Mouse (Mus musculus) intestine, embryonic 14.5 days (tissue): Measurements from ENCODE around the gene Tpst2. TPM values are rescaled to one million over a fixed set of nuclear protein-coding genes. Genes with fewer than 3 reads are reported as not detected.

Experiments used
- ATAC-seq: fragments of 200-750 bp; cut with Nextera tagmentation; replicated peaks from 2 replicates; pipeline ENCODE4 v1.8.0; 2017; ENCODE audit warnings: low read depth, moderate number of reproducible peaks, moderate TSS enrichment, moderate library complexity; ENCODE audit not compliant: low FRiP score, low TSS enrichment
- DNase-seq: peaks from one replicate; pipeline ENCODE4 v3.0.0-alpha.2; 2018; ENCODE audit warnings: low spot score
- H3K27ac ChIP-seq: fragments of 300-500 bp; sonication (generic); 2 replicates; pipeline ENCODE4 v1.5.1; 2014; ENCODE audit warnings: low read depth, mild to moderate bottlenecking, control low read depth
- H3K27me3 ChIP-seq: fragments of 300-500 bp; sonication (generic); replicated peaks from 2 replicates; pipeline ENCODE4 v1.6.1; 2014; ENCODE audit warnings: low read length, control low read depth; ENCODE audit not compliant: control insufficient read depth, insufficient read depth
- H3K36me3 ChIP-seq: fragments of 300-500 bp; sonication (generic); 2 replicates; pipeline ENCODE4 v1.6.1; 2014; ENCODE audit warnings: low read length, control low read depth; ENCODE audit not compliant: control insufficient read depth, insufficient read depth
- H3K4me1 ChIP-seq: fragments of 300-500 bp; sonication (generic); replicated peaks from 2 replicates; pipeline ENCODE4 v1.6.1; 2014; ENCODE audit warnings: low read length, control low read depth, mixed read lengths; ENCODE audit not compliant: control insufficient read depth, insufficient read depth
- H3K4me2 ChIP-seq: fragments of 300-500 bp; sonication (generic); 2 replicates; pipeline ENCODE4 v1.6.1; 2014; ENCODE audit warnings: low read length
- H3K4me3 ChIP-seq: fragments of 300-500 bp; sonication (generic); 2 replicates; pipeline ENCODE4 v1.5.1; 2014; ENCODE audit warnings: low read depth, low read length, control low read depth, mixed read lengths
- H3K9ac ChIP-seq: fragments of 300-500 bp; sonication (generic); 2 replicates; pipeline ENCODE4 v1.6.1; 2014; ENCODE audit warnings: mild to moderate bottlenecking, low read length
- H3K9me3 ChIP-seq: fragments of 300-500 bp; sonication (generic); 2 replicates; pipeline ENCODE4 v1.6.1; 2016; ENCODE audit warnings: low read length, control low read depth; ENCODE audit not compliant: control insufficient read depth
- WGBS: fragments of 180-500 bp; shearing (Covaris S2); extraction: QIAGEN DNeasy Blood & Tissue Kit; methylation state at CpG from one replicate; pipeline ENCODE4 v1.1.7; 2014; 5-methylcytosine and 5-hydroxymethylcytosine counted together
- polyA plus RNA-seq: library from polyadenylated mRNA; unstranded; fragments of >200 nt; fragmentation: Nextera tagmentation; extraction: Ambion mirVana; gene quantifications from 2 replicates; pipeline ENCODE4 v1.2.1, GENCODE M21; 2014

The Tpst2 gene
- polyA plus RNA-seq, 1 experiment from 2014 or later: 40.8 TPM

GRCm38 (mm10) chr5:112289236-112289635 is 12.7 kb downstream of the Tpst2 start:
- WGBS: 57% methylated on average over 8 of the region's 8 CpGs
- H3K9ac ChIP-seq: no peak overlapping the region
- ATAC-seq: no peak
- no peaks in the 10 kb centered on the region for H3K9me3 ChIP-seq
- peaks cover 11% of the 10 kb centered on the region for H3K4me1 ChIP-seq
- H3K4me2 ChIP-seq: no peak overlapping the region
- no peak overlapping the region for H3K4me3 ChIP-seq
- no peak for DNase-seq
- no peak overlapping the region for H3K27ac ChIP-seq
- no peaks in the 10 kb centered on the region; the same call in 1 of the 2 replicates for H3K36me3 ChIP-seq
- no peaks in the 10 kb centered on the region for H3K27me3 ChIP-seq

- no peaks in the 10 kb centered on the region for H3K9me3 ChIP-seq
- no peak overlapping the region for H3K4me3 ChIP-seq
- no peaks in the 10 kb centered on the region for H3K27me3 ChIP-seq
- ATAC-seq (no peak), DNase-seq (no peak)
- no peak overlapping the region for H3K4me2 ChIP-seq
- H3K36me3 ChIP-seq: no peaks in the 10 kb centered on the region; the same call in 1 of the 2 replicates
- no peak overlapping the region for H3K27ac ChIP-seq
- WGBS: 88% methylated on average over 16 of the region's 16 CpGs
- H3K4me1 ChIP-seq: peaks cover 18% of the 10 kb centered on the region
- H3K9ac ChIP-seq: no peak overlapping the region
Observed at GRCm38 (mm10) chr5:112289819-112290535, 13.5 kb downstream of the Tpst2 start.

GRCm38 (mm10) chr5:112290536-112290880 is 14.0 kb downstream of the Tpst2 start:
- ATAC-seq (no peak), DNase-seq (no peak)
- 91% methylated on average over 8 of the region's 8 CpGs for WGBS
- no peak overlapping the region for H3K9ac ChIP-seq
- H3K9me3 ChIP-seq: no peaks in the 10 kb centered on the region
- H3K27me3 ChIP-seq: no peaks in the 10 kb centered on the region
- no peaks in the 10 kb centered on the region; the same call in 1 of the 2 replicates for H3K36me3 ChIP-seq
- H3K4me2 ChIP-seq: no peak overlapping the region
- H3K27ac ChIP-seq: no peak overlapping the region
- no peak overlapping the region for H3K4me3 ChIP-seq
- peaks cover 20% of the 10 kb centered on the region for H3K4me1 ChIP-seq

- Histone ChIP-seq H3K9ac (no peak overlapping the region), H3K4me1 (peaks cover 18% of the 10 kb centered on the region)
- no peak for ATAC-seq
Observed at GRCm38 (mm10) chr5:112291866-112292265, 15.4 kb downstream of the Tpst2 start.

GRCm38 (mm10) chr5:112292343-112292980 is 16.0 kb downstream of the Tpst2 start:
- Histone ChIP-seq H3K27me3 (no peaks in the 10 kb centered on the region), H3K4me1 (peaks cover 14% of the 10 kb centered on the region), H3K4me3 (no peak overlapping the region), H3K36me3 (no peaks in the 10 kb centered on the region; the same call in 1 of the 2 replicates), H3K27ac (no peak overlapping the region), H3K4me2 (no peak overlapping the region), H3K9me3 (no peaks in the 10 kb centered on the region), H3K9ac (no peak overlapping the region)
- ATAC-seq (no peak), DNase-seq (no peak)
- 75% methylated on average over 17 of the region's 17 CpGs for WGBS

More at GRCm38 (mm10) chr5:112291866-112292265, 15.4 kb downstream of the Tpst2 start:
- 92% methylated on average over 5 of the region's 5 CpGs for WGBS
- Histone ChIP-seq H3K36me3 (no peaks in the 10 kb centered on the region; the same call in 1 of the 2 replicates), H3K9me3 (no peaks in the 10 kb centered on the region), H3K27me3 (no peaks in the 10 kb centered on the region), H3K27ac (no peak overlapping the region), H3K4me3 (no peak overlapping the region), H3K4me2 (no peak overlapping the region)
- DNase-seq: no peak

GRCm38 (mm10) chr5:112293800-112294199 is 17.3 kb downstream of the Tpst2 start:
- Histone ChIP-seq H3K9me3 (no peaks in the 10 kb centered on the region), H3K9ac (no peak overlapping the region), H3K27me3 (no peaks in the 10 kb centered on the region), H3K36me3 (no peaks in the 10 kb centered on the region; the same call in 1 of the 2 replicates), H3K27ac (no peak overlapping the region), H3K4me2 (no peak overlapping the region), H3K4me1 (peaks cover 12% of the 10 kb centered on the region), H3K4me3 (no peak overlapping the region)
- DNase-seq (no peak), ATAC-seq (no peak)
- WGBS: 57% methylated on average over 2 of the region's 2 CpGs

GRCm38 (mm10) chr5:112294696-112295095 is 18.2 kb downstream of the Tpst2 start:
- H3K36me3 ChIP-seq: no peaks in the 10 kb centered on the region; the same call in 1 of the 2 replicates
- no peak for DNase-seq
- no peaks in the 10 kb centered on the region for H3K27me3 ChIP-seq
- H3K4me3 ChIP-seq: no peak overlapping the region
- 72% methylated on average over 4 of the region's 4 CpGs for WGBS
- no peak overlapping the region for H3K27ac ChIP-seq
- H3K4me2 ChIP-seq: no peak overlapping the region
- ATAC-seq: no peak
- H3K9ac ChIP-seq: no peak overlapping the region
- peaks cover 10% of the 10 kb centered on the region for H3K4me1 ChIP-seq
- H3K9me3 ChIP-seq: no peaks in the 10 kb centered on the region

- no peak for ATAC-seq
- Histone ChIP-seq H3K4me3 (no peak overlapping the region), H3K4me1 (peaks cover 10% of the 10 kb centered on the region), H3K27ac (no peak overlapping the region), H3K36me3 (no peaks in the 10 kb centered on the region; the same call in 1 of the 2 replicates), H3K9me3 (no peaks in the 10 kb centered on the region), H3K9ac (no peak overlapping the region), H3K27me3 (no peaks in the 10 kb centered on the region), H3K4me2 (no peak overlapping the region)
- DNase-seq: no peak
- 58% methylated on average over 8 of the region's 8 CpGs for WGBS
Observed at GRCm38 (mm10) chr5:112295162-112295561, 18.7 kb downstream of the Tpst2 start.
